Mouse (Mus musculus) CH12.LX (cell line): Measurements from ENCODE around the gene Rps5.

Source experiments
- CTCF ChIP-seq, 2 experiments: IDR thresholded peaks in 1 of 2; conservative IDR thresholded peaks in 1 of 2; 2 replicates each; pipeline ENCODE4 v1.5.1; 2011 to 2012; ENCODE audit warnings: low read depth in 2 of 2, low read length in 2 of 2, improper control_type of control experiment in 1 of 2, inconsistent platforms in 1 of 2, mild to moderate bottlenecking in 1 of 2, moderate library complexity in 1 of 2
- E2F4 ChIP-seq: IDR thresholded peaks from 2 replicates; pipeline ENCODE4 v1.6.1; 2011; ENCODE audit warnings: low read depth, low read length, improper control_type of control experiment; ENCODE audit not compliant: insufficient replicate concordance
- RCOR1 ChIP-seq: conservative IDR thresholded peaks from 2 replicates; pipeline ENCODE4 v1.6.1; 2012; ENCODE audit warnings: low read depth, mild to moderate bottlenecking, inconsistent platforms, low read length, improper control_type of control experiment
- UBTF ChIP-seq: IDR thresholded peaks from 2 replicates; pipeline ENCODE4 v1.6.1; 2012; ENCODE audit warnings: low read depth, mild to moderate bottlenecking, inconsistent platforms, low read length, improper control_type of control experiment, moderate library complexity

GRCm38 (mm10) chr7:12933615-12934140 is 11.6 kb downstream of the Rps5 start:
- TF ChIP-seq E2F4 (no peak), UBTF (no peak), RCOR1 (no peak), CTCF (conservative IDR thresholded peaks at IDR 0.05 in 1 of 2, IDR thresholded peaks at IDR 0.05 in 1 of 2; ENCODE audit: low read depth in 2 of 2, low read length in 2 of 2) (no peak)
